Mouse (Mus musculus) cortical plate, adult 2 months (tissue): ENCODE data around the gene E030018B13Rik.

Experiments used
- CTCF ChIP-seq: fragments of 200-500 bp; IDR thresholded peaks from 2 replicates; pipeline ENCODE4 v1.5.1; 2011; ENCODE audit warnings: mild to moderate bottlenecking, control low read depth, low read length; ENCODE audit not compliant: insufficient read depth; ENCODE audit errors: extremely low read depth
- POLR2A ChIP-seq: fragments of 200-500 bp; IDR thresholded peaks from 2 replicates; pipeline ENCODE4 v1.6.1; 2011; ENCODE audit warnings: mild to moderate bottlenecking, low read length, control low read depth; ENCODE audit not compliant: insufficient read depth; ENCODE audit errors: extremely low read depth

- TF ChIP-seq POLR2A (no peak), CTCF (no peak)
These were observed 8.2 kb downstream of the E030018B13Rik start for GRCm38 (mm10) chr7:63924747-63925412.
